Mouse (Mus musculus) adrenal gland (tissue): ENCODE measurements around the gene Chfr.

ENCODE experiments used
- intact Hi-C: fragments of 180-260 bp; cut with DNase I; formaldehyde crosslinking; loops from one replicate; pipeline ENCODE4 v1.15.1; 2025
- long read RNA-seq, 2 experiments: library from polyadenylated mRNA; unstranded; transcript quantifications; one replicate each; pipeline ENCODE4 v2.0.0; 2020; ENCODE audit warnings: borderline replicate concordance in 1 of 2; ENCODE audit not compliant: insufficient replicate concordance in 1 of 2

Chfr gene
- long read RNA-seq, experiment 1, transcript Chfr-202 (18 exons, 3,159 nt), result major isoform, 5 of 13 reads
- long read RNA-seq, experiment 1, partial matches to known transcripts, result 2 of 13 reads
- long read RNA-seq, experiment 1, other reads (novel, unspliced or antisense), result 3 of 13 reads
- long read RNA-seq, experiment 2, partial matches to known transcripts, result 5 of 18 reads
- long read RNA-seq, experiment 2, other reads (novel, unspliced or antisense), result 4 of 18 reads

DNA sequence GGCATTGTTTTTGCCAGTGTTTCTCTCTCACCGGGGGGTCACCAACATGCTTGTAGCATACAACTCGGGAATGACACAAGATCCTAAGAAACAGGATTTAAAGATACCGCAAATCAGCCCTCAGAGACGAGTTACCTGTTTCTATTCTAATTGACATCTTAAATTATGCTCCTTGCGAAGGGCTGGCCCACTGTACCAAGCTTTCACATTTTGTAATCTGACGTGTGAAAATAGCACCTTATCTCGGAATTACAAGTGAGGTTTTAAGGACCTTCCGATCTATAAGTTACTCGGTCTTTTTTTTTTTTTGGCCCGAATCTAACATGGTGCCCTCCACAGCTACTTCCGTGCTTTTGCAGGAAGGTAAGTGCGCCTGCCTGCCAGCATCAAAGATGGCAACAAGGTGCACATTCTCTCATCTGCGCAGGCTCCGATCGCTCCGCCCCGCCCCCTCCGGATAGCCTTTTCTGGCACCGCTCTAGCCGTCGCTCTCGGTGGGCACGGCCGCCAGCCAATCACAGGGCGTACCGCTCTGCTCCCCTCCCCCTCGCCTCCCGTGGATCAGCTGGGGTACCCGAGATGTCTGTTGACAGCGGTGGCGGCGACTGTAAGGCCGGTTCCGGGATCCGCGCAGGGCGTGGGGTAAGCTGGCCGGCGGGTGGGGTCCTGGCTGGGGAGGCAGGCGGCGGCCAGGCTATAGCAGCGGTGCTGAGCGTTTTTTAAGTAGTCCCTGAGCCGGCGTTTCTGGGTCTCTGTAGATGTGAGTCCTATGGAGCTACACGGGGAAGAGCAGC lies at the start of gene Chfr:
Gene Chfr (plus strand): TSS at position 550 of the 794 bp plus-strand sequence.
- intact Hi-C loops, result no loop called here

DNA sequence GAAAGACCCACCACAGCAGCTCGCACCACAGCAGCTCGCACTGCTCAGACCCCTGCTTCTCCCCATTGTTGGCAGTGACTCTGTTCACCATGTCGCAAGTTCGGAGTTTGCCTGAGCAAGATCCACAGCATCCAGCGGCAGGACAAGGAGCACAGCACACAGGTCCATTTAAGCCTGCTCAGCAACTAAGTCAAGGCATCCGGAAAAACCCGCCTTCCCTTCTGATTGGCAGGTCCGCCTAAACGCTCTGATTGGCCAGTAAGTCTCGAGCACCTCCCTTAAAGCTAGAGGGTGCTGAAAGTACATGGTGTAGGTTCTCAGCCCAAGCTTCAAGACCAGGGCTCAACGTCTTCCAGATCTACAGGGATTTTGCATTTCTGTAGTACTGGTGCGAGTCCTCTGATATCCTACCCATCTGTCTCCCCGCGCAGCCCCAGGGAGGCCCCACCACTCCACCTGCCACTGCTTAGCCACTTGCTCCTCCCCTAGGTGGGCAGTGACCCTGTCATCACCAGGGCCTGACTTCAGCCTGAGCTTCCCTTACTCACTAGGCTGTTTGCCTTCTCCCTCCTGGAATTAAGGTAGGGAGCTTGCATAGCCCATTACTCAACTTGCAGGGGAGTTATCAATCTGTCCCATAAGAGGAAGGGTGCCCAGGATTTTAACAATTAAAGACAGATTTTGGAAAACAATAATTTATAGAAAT lies 49.3 kb upstream of the Chfr start:
- intact Hi-C loops, result no loop called here

DNA sequence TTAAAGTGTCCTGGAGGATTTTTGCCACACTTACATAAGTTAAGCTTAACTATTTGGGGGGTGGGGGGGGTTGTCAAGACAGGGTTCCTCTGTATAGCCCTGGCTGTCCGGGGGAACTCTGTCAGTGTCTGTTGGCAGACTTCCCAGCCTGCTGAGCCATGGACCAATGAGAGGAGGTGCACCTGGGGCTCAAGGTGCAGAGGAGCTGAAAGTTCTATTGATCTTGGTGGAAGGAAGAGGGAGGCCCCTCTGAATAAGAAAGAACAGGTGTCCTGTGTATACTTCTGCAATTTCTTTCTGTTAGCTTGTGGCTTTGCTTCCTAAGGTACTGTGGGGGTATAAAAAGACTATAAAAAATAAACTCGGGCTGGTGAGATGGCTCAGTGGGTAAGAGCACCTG lies 44.1 kb upstream of the Chfr start:
- intact Hi-C loops, result loop anchor here (5.0 kb wide), 1 partner anchor 34 kb away; no protein-coding TSS in a partner anchor

DNA sequence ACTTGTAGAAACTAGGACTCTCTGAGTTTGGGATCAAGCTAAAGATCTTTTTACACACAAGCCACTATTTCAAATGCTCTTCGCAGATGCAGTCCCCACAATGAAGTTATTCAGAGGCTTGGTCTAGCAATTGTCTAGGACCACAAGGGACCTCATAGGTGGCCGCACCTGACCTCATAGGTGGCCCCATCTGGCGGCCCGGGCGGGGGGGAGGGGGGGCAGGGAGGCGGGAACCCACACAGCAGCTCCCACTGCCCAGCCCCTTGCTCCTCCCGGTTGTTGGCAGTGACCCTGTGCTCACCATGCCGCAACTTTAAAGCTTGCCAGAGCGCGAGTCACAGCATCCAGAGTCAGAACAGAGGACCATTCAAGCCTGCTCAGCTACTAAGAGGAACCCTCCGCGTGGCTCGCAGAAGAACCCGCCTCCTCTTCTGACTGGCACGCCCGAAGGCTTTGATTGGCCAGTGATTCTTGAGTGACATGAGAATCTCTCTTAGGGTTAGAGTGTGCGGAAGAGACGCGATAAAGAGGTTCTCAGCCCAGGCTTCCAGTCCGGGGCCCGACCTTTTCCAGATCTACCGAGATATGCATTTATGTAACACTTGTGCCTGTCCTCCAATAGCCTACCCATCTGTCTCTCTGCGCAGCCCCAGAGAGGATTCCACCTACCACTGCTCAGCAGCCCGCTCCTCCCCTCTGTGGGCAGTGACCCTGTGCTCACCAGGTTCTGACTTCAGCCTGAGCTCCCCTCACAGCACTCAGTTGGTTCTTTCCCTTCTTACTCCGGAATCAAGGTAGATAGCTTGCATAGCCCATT lies 41.4 kb upstream of the Chfr start, which contains the start of gene Gm35315:
Gene Gm35315 (minus strand): TSS at position 391 of the 817 bp plus-strand sequence.
- intact Hi-C loops, result loop anchor here (5.0 kb wide), 1 partner anchor 37 kb away; no protein-coding TSS in a partner anchor

DNA sequence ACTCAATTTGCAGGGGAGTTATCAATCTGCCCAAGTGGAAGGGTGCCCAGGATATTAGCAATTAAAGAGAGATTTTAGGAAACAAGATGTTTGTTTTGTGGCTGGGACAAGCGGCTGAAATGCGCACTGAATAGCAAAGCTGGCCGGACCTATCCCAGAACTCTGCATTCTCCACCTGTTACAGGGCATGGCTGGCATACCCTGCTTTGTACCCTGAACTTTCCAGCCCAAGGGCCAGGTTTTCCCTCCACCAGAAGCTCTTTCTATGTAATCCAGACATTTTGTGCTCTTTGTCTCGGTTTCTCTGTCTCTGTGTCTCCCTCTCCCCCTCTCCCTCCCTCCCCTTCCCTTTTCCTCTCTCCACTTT lies 40.8 kb upstream of the Chfr start:
- intact Hi-C loops, result loop anchor here (5.0 kb wide), 1 partner anchor 38 kb away; no protein-coding TSS in a partner anchor

DNA sequence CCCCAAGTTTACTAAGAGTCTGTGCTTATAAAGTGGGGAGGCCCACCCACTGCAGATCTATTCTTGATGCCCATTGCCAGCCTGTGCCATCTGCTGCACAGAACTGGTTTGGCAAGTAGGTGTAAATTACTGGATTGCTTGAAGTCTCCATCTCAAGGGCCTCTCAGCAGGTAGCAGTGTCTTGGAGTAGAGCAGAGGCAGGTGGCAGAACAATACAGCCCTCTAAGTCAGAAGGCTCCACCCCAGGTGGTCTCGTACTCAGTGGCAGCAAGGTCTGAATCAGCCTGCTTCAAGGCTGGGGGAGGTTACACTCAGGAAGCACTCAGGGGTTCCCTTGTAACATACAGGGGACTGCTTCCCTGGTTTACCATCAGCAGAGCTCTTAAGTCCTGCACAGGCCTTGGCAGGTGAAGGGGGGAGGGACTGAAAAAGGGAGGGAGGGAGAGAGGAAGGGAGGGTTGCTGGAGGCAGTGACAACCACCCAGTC lies 36.6 kb upstream of the Chfr start:
- intact Hi-C loops, result no loop called here

DNA sequence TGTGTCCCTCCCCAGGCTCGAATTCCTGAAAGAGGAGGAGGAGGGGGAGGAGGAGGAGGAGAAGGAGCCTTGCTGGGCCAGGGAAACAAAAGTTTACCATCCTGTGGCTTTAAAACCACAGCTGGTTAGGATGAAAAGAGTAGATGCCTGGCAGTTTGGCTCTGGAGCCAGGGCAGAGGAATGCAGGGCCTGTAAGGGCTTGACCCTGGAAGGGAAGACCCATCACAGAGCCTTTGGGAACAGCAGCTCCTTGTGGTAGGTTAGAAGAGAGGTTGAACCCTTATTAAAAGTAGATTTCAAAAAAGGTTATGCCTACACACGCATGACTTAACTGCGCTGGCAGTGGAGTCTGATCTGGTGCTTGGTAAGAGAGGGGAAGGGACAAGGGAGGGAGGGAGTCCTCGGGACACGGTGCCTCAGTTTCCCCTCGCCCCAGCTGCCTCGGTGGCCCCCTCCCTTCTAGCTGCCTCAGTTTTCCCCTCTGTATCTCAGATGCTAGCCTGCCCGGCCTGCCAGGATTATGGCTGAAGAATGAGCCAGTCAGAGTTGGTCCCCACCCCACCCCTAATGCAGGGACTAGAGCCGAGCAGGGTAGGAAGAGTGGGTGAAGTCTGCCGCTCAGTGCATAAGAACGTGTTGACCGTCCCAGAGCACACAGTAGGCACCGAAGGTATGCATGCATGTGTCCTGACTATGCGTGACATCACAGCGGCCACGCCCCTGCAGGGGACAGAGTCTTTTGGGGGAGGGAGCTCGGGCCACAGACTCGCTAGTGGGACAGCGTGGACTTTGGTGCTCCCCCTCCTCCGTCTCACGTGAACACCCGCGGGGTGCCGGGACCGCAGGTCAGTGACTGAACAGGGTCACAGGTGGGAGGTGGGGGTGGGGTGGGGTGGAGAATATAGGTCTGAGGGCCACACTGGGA lies 35.7 kb upstream of the Chfr start, which contains the start of gene Plcxd1:
Gene Plcxd1 (plus strand): TSS at position 314 of the 925 bp plus-strand sequence.
- intact Hi-C loops, result no loop called here

DNA sequence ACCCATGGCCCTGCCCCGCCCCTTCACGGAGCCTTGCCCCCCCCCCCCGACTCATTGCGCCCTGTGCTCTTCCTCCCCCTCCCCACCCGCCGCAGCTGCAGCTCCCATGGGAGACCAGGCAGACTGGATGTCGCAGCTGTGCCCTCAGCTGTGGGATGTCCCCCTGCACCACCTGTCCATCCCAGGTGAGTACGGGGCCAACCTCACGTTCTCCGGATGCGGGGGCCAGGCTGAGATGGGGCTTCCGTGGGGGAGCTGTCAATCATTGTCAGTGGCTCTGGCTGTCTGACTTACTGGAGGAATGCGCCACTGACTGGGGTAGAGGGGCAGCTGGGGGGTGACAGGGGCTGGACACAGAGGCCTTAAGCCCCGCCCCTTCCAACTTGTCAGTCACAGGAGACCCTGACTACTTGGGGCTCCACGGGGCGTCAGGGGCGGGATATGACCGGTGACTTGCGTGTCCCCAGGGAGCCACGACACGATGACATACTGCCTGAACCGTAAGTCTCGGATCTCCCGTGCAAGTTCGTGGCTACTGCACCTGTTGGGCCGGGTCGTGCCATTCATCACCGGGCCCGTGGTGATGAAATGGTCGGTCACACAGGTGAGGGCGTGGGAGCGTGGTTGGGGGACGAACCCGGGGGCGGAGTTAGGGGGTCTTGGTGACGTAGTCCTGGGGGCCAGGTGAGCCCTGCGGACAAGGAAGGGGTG lies 34.6 kb upstream of the Chfr start:
- intact Hi-C loops, result no loop called here

DNA sequence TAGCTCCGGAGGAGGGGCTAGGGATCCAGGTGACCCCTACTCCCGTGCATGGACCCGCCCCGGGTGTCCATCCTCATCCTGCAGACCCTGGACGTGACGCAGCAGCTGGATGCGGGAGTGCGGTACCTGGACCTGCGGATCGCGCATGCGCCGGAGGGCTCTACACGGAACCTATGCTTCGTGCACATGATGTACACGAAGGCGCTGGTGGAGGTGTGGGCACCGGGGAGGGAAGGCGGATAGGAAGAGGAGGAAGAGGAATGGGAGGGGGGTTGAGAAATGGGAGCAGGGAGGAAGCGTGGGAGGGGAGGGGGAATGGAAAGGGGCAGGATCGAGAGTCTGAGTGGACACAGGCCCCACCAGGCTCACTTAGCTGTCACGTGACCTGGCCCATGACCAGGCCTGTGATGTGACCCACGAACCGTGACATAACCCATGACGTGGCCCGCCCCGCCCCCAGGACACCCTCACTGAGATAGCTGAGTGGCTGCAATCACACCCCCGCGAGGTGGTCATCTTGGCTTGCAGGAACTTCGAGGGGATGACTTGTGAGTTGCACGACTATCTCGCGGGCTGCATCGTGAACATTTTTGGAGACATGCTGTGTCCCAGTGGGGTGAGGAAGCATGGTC lies 33.8 kb upstream of the Chfr start:
- intact Hi-C loops, result no loop called here

DNA sequence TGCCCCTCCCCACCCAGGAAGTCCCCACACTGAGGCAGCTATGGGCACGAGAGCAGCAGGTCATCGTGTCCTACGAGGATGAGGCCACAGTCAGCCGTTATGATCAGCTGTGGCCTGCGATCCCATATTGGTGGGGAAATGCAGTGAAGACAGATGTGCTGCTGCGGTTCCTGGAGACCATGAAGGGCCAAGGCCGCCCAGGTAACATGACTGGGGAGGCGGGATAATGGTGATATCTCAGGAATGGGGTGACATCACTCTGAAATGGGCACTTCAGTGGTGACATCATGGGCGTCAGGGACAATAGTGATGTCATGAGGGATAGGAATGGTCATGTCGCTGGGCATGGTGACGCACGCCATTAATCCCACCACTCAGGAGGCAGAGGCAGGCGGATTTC lies 33.2 kb upstream of the Chfr start:
- intact Hi-C loops, result no loop called here

DNA sequence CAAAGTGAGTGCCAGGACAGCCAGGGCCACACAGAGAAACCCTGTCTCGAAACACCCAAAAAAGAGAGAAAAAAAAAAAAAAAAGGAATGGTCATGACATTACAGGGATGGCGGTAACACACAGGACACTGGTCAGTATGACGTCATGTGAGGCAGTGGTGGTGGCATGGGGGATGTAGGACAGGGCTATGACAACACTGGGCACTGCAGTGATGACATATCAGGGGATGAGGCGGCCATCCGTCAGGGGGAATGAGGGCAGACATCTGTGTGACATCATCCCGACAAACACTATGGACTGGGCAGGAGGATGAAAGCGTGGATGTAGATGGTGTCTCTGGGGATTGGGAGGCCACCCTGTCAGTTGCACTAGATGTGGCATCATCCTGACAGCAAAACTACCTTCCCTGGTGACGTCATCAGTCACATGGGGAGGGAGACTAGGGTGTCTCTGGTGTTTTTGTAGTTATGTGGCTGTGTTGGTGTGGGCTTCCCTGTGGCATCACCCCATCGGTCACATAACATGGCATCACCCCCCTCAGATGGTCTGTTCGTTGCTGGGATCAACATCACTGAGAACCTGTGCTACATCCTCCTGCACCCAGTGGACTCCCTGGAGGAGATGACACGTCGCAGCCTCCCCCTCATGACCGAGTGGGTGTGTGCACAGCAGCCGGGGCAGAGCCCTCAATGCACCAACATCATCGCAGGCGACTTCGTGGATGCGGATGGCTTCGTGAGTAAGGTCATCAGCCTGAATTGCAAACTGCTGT lies 32.6 kb upstream of the Chfr start:
- intact Hi-C loops, result no loop called here

DNA sequence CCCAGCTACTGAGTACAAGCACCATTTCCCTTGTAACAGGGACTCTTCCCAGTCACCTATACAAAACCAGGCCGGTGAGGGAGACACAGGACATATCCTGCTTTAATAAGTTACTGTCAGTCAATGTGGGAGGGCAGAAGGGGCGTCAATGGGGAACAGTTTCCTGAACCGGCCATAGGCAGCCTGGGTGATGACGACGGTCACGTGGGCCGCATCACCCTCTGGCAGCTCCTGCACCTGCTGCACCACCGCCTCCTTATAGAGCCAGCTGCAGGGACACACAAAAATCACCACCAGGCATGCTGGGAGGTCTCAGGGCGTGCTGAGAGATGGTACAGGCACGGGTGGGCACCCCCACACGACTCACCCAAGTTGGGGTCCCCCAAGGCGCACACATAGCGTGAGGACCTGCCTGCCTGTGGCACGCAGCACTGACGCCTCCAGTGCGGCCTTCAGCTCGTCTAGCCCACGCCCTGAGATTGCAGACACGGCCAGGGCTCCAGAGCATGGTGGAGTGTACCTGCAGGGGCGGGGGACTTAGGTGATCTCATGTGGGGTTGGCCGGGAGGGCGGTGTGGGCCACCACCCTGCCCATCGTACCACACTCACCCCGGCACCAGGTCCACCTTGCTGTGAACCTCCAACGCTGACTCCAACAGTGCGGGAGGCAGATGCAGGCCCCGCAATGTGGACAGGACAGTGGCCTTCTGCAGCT lies 31.6 kb upstream of the Chfr start:
- intact Hi-C loops, result no loop called here

DNA sequence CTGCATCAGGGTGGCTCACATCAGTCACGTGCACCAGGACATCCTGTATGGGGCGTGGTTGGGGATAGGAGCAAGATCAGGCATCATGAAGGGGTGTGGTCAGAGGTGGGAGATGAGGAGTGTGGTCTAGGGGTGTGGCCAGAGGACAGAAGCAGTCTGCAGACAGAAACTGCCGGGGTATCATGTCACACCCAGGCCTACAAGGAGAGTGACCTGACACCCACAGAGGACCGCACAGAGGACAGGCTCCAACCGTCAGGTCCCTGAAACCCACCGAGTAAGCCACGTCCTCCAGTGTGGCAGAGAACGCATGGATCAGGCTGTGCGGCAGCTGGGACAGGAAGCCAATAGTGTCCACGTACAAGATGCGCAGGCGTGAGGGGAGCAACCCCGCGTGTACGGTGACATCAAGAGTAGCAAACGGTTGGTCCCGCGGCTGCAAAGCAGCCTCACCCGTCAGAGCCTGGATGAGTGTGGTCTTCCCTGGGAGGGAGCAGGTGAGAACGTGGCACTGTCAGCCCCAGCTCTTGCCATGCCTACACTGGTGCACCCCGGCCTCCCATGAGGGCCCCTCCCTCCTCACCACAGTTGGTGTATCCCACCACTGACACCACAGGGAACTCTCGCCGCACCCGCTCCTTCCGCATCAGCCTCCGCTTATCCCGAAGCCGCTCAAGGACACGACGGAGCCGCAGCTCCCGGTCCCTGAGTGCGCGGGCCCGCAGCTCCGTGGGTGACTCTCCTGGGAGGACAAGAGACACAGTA lies 30.8 kb upstream of the Chfr start:
- intact Hi-C loops, result no loop called here

DNA sequence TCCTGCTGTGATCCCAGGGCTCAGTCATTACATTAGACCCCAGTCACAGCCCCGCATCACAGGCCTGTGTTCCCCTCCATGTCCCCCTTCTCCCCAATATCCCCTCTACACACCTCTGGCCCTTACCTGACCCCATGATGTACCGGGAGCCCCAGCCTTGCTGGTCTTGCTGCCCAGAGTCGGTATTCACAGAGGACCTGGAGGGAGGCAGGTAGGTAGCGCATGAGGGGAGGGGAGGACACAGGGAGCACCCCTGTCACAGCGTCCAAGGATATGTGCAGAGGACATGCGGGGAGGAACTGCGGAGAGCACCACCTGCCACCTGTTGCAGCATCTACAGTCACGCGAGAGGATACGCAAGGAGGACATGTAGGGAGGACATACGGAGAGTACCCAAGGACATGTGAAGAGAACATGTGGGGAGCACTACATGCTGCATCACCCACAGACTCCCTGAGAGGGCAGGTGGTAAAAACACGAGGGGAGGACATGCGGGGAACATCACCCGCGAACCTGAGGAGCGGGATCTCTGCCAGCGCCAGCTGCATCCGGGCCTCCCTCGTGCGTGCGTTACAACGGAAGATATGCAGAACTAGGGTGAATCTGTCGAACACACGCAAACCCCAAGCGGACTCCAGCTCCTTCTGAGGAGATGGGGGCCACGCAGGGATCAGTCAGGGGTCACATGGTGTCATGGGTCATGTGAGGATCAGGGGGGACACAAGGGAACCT lies 29.3 kb upstream of the Chfr start:
- intact Hi-C loops, result no loop called here

DNA sequence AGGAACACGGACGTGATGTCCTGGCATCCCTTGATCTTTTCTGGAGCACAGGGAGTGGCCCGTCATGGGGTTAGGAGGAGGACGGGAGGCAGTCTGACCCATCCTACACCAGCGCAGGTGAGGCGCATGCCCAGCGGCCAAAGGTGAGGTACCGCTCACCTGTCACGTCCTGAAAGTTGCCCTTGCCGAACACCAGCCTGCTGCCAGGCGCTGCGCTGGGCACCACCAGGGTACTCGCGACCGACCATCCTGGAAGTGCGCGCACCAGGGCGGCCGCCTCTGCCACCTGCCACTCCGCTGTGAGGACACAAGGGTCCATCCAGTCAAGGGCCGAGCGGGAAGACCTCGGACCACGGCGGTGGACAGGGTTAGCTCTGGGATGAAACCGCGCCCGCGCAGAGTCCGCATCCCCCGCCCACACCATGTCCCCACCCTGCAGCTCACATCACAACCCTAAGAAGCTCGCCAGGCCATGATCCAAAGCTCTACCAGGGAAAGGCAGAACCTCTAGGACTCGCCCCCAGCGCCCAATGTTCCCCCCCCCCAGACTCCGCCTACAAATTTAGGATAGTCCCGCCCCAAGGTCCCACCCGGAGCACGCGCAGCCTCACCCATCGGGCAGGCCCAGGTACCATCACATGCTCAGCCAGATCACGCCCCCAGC lies 28.6 kb upstream of the Chfr start:
- intact Hi-C loops, result no loop called here
